Mouse (Mus musculus) heart, postnatal 0 days (tissue): ENCODE measurements at regions not wholly inside any gene's neighbourhood (a gene's known extent, or its start where the extent isn't known, plus 50 kb on each side); places are given as distances from the start of the nearest gene placed in this dataset.

Experiments used
- CTCF ChIP-seq: IDR thresholded peaks from 2 replicates; pipeline ENCODE4 v1.5.1; 2016; ENCODE audit warnings: antibody characterized with exemption, control low read depth, low read depth
- EP300 ChIP-seq: IDR thresholded peaks from 2 replicates; pipeline ENCODE4 v1.6.1; 2016; ENCODE audit warnings: antibody characterized with exemption, low read depth

- no peak for TF ChIP-seq CTCF
- no peak for TF ChIP-seq EP300
These were observed 70.1 kb upstream of the Tln2 start for GRCm38 (mm10) chr9:67629624-67630023.
